In the genomic region with DNA sequence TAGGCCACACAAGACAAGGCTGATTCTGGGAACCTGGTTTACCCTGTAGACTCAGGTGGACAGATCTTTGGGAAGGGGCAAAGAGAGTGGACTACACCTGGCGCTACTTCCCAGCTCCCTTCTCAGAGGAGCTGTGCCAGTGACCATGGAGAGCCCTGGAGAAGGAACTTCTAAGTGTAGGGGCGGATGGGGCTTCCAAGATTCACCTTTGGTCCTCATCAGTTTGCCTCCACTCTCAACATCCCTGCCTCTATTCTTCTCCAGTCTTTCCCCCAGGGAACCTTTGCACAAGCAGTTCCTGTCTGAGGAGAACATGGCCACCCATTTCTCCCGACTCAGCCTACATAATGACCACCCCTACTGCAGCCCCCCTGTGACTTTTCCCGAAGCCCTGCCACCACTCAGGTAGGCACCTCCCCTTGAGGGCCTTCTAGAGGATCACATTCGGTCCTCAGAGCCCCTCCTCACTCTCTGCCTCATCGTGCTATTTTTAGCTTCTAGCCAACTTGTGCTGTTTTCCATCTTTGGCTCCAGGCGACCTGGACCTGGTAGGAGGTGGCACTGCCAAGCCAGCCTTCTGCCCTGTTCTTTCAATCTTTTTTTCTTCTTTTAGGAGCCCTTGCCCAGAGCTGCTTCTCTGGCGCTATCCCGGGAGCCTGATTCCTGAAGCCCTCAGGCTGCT, we compare ENCODE assay signal across 8 mouse cellular contexts. TPM values are rescaled to one million over a fixed set of nuclear protein-coding genes. Genes with fewer than 3 reads are reported as not detected.
DNase-seq lines count a peak whose midpoint lies in the region; ATAC-seq and TF ChIP-seq lines count a peak whose summit lies in the region.

No protein-coding gene starts in this region.

- peaks cover 9 to 16% of the 10 kb centered on the region in 2 experiments for H3K36me3 ChIP-seq in CH12.LX (replicated peaks in 1 of 2; ENCODE audit: control insufficient read depth in 1 of 2, insufficient read depth in 1 of 2, low read length in 1 of 2)
- peaks cover 14% of the 10 kb centered on the region for H3K36me3 ChIP-seq in embryonic facial prominence, embryonic 10.5 days (replicated peaks)
- peaks cover 8% of the 10 kb centered on the region; the same call in 1 of the 2 replicates for H3K36me3 ChIP-seq in liver, postnatal 0 days (replicated peaks; ENCODE audit: insufficient read depth, low read length)

- H3K4me3 ChIP-seq in CH12.LX (replicated peaks in 1 of 3; ENCODE audit: low read depth in 2 of 3, low read length in 2 of 3, poor library complexity in 1 of 3): peak overlapping the region; percentile 58 to 62 (median 59)
- H3K4me3 ChIP-seq in embryonic facial prominence, embryonic 10.5 days: peak overlapping the region; percentile 71
- peak overlapping the region; percentile 61 for H3K4me3 ChIP-seq in liver, postnatal 0 days (ENCODE audit: low read depth, low read length)

- dilution Hi-C loops in CH12.LX (cut with MboI; ENCODE audit: extremely low pct_ligation_motif_present, extremely low pct_unique_long_range_greater_than_20kb, low sequenced_read_pairs): no loop called here

- 38% methylated on average over 9 of the region's 9 CpGs for WGBS in embryonic facial prominence, embryonic 10.5 days
- WGBS in liver, postnatal 0 days (ENCODE audit: insufficient replicate concordance): 42% methylated on average over 9 of the region's 9 CpGs

- peaks cover 26% of the 10 kb centered on the region for H3K27me3 ChIP-seq in CH12.LX (replicated peaks)
- peaks cover 51% of the 10 kb centered on the region for H3K27me3 ChIP-seq in embryonic facial prominence, embryonic 10.5 days (replicated peaks; ENCODE audit: low read depth, poor library complexity, severe bottlenecking)
- H3K27me3 ChIP-seq in liver, postnatal 0 days (ENCODE audit: insufficient read depth, low read length): peaks cover 16% of the 10 kb centered on the region

- ATAC-seq in liver, postnatal 0 days: no peak

- peak overlapping the region; percentile 10; the same call in 1 of the 2 replicates for H3K9ac ChIP-seq in CH12.LX (ENCODE audit: insufficient read depth, low read depth)
- H3K9ac ChIP-seq in liver, postnatal 0 days (replicated peaks): peak overlapping the region; percentile 64

- TF ChIP-seq RAD21 in CH12.LX (IDR thresholded peaks at IDR 0.05; ENCODE audit: low read depth, low read length): no peak

- TF ChIP-seq EP300 in CH12.LX (IDR thresholded peaks at IDR 0.05; ENCODE audit: low read length): no peak
- TF ChIP-seq EP300 in liver, postnatal 0 days (IDR thresholded peaks at IDR 0.05; ENCODE audit: low read depth): no peak

- DNase-seq in 3134 (ENCODE audit: extremely low read depth, insufficient read length, low spot score): peak; percentile 57
- no peak for DNase-seq in CH12.LX (ENCODE audit: extremely low read depth)
- no peak for DNase-seq in embryonic facial prominence, embryonic 10.5 days (ENCODE audit: low spot score)
- DNase-seq in heart, postnatal 36 days: peak; percentile 26 to 47
- DNase-seq in liver, postnatal 0 days: no peak
- no peak for DNase-seq in frontal cortex, postnatal 25 days (ENCODE audit: low spot score in 2 of 2)
- no peak for DNase-seq in thymus, adult 18-20 months
- DNase-seq in embryo, embryonic 10.5 days (ENCODE audit: low spot score): no peak

- TF ChIP-seq POLR2A in CH12.LX (IDR thresholded peaks at IDR 0.05; ENCODE audit: low read depth, low read length): no peak

- no peak for TF ChIP-seq CTCF in CH12.LX (conservative IDR thresholded peaks at IDR 0.05 in 1 of 2, IDR thresholded peaks at IDR 0.05 in 1 of 2; ENCODE audit: low read depth in 2 of 2, low read length in 2 of 2)
- no peak for TF ChIP-seq CTCF in liver, postnatal 0 days (IDR thresholded peaks at IDR 0.05; ENCODE audit: low read depth)

- no peaks in the 10 kb centered on the region for H3K9me3 ChIP-seq in CH12.LX (replicated peaks; ENCODE audit: low read length)
- no peaks in the 10 kb centered on the region for H3K9me3 ChIP-seq in embryonic facial prominence, embryonic 10.5 days
- H3K9me3 ChIP-seq in liver, postnatal 0 days (ENCODE audit: low read length): no peaks in the 10 kb centered on the region

- in situ Hi-C loops in CH12.LX (cut with MboI; ENCODE audit: low pct_ligation_motif_present, low pct_unique_long_range_greater_than_20kb, low sequenced_read_pairs): loop anchor here (10.0 kb wide), 1 partner anchor 50 kb away; a partner anchor contains a TSS

- intact Hi-C loops in heart, postnatal 36 days (cut with DNase I): no loop called here

- H3K27ac ChIP-seq in CH12.LX (ENCODE audit: insufficient read depth, low read depth): no peak overlapping the region
- peak overlapping the region; percentile 92 for H3K27ac ChIP-seq in embryonic facial prominence, embryonic 10.5 days (replicated peaks)
- peak overlapping the region; percentile 55 for H3K27ac ChIP-seq in liver, postnatal 0 days (ENCODE audit: low read depth)

- H3K4me2 ChIP-seq in CH12.LX (ENCODE audit: insufficient read depth, low read depth, poor library complexity, severe bottlenecking): peak overlapping the region; percentile 55
- H3K4me2 ChIP-seq in liver, postnatal 0 days (ENCODE audit: low read depth, low read length): peak overlapping the region; percentile 83

- H3K4me1 ChIP-seq in CH12.LX (ENCODE audit: control insufficient read depth in 1 of 2, insufficient read depth in 2 of 2): peaks cover 15 to 53% of the 10 kb centered on the region in 2 experiments
- peaks cover 60% of the 10 kb centered on the region for H3K4me1 ChIP-seq in embryonic facial prominence, embryonic 10.5 days
- H3K4me1 ChIP-seq in liver, postnatal 0 days (ENCODE audit: insufficient read depth): peaks cover 35% of the 10 kb centered on the region

- H3K79me2 ChIP-seq in CH12.LX (replicated peaks; ENCODE audit: control insufficient read depth, extremely low read depth, insufficient read depth, poor library complexity, severe bottlenecking): no peaks in the 10 kb centered on the region

TF ChIP-seq in CH12.LX, 34 proteins besides CTCF, POLR2A, EP300 and RAD21 (continues in another document):
- no peak for TF ChIP-seq BHLHE40 (IDR thresholded peaks at IDR 0.05; ENCODE audit: low read depth, low read length)
- no peak for TF ChIP-seq IRF4 (IDR thresholded peaks at IDR 0.05; ENCODE audit: low read depth, low read length)
- no peak for TF ChIP-seq NELFE (IDR thresholded peaks at IDR 0.05; ENCODE audit: low read depth, low read length)
- no peak for TF ChIP-seq PAX5 (IDR thresholded peaks at IDR 0.05; ENCODE audit: low read length)
- no peak for TF ChIP-seq USF1 (IDR thresholded peaks at IDR 0.05; ENCODE audit: low read depth, low read length)
- no peak for TF ChIP-seq JUND (conservative IDR thresholded peaks at IDR 0.05; ENCODE audit: low read depth, low read length)
- no peak for TF ChIP-seq MXI1 (IDR thresholded peaks at IDR 0.05; ENCODE audit: low read depth, low read length)
- no peak for TF ChIP-seq UBTF (IDR thresholded peaks at IDR 0.05; ENCODE audit: low read depth, low read length)
- no peak for TF ChIP-seq POLR2AphosphoS2 (IDR thresholded peaks at IDR 0.05; ENCODE audit: low read depth, low read length)
- no peak for TF ChIP-seq MAFK (IDR thresholded peaks at IDR 0.05; ENCODE audit: insufficient replicate concordance, low read length)
- no peak for TF ChIP-seq KAT2A (IDR thresholded peaks at IDR 0.05; ENCODE audit: insufficient replicate concordance, low read length)
- no peak for TF ChIP-seq SIN3A (IDR thresholded peaks at IDR 0.05; ENCODE audit: low read length)
- no peak for TF ChIP-seq MAZ (IDR thresholded peaks at IDR 0.05; ENCODE audit: low read depth, low read length)
- no peak for TF ChIP-seq ZNF384 (IDR thresholded peaks at IDR 0.05; ENCODE audit: low read depth, low read length)
- no peak for TF ChIP-seq MYC (IDR thresholded peaks at IDR 0.05; ENCODE audit: low read depth, low read length)
- TF ChIP-seq SMC3 (IDR thresholded peaks at IDR 0.05; ENCODE audit: low read depth, low read length): no peak

RNA-seq across cellular contexts. Expression of a gene that starts 0.7 kb away (rescaled TPM):
- 40.1 and 41.4 TPM in 2 replicates for total RNA-seq in CH12.LX (2012; rRNA removed)
- 31.5 and 37.9 TPM in 2 replicates for total RNA-seq in CH12.LX (2014; rRNA removed)
- 34.8 and 37.4 TPM in 2 replicates for polyA plus RNA-seq in CH12.LX (2012; ENCODE audit: insufficient read length, low read depth)
- polyA plus RNA-seq in embryonic facial prominence, embryonic 10.5 days (2016; fragmentation: Nextera tagmentation; extraction: Ambion mirVana): 70.9 and 72.2 TPM in 2 replicates
- total RNA-seq in heart, postnatal 36 days (2021): 10 to 100 TPM; 11.6 to 11.7 TPM
- polyA plus RNA-seq in liver, postnatal 0 days (2015; fragmentation: Nextera tagmentation; extraction: Ambion mirVana): 8.5 and 10.3 TPM in 2 replicates

RNA-seq across cellular contexts. Expression of a gene that starts 1.0 kb away (rescaled TPM):
- total RNA-seq in CH12.LX (2012; rRNA removed) (7.3 and 8.9 TPM in 2 replicates), CH12.LX (2014; rRNA removed) (3.9 and 6.0 TPM in 2 replicates)
- polyA plus RNA-seq in CH12.LX (2012; ENCODE audit: insufficient read length, low read depth): 17.4 and 26.5 TPM in 2 replicates
- polyA plus RNA-seq in embryonic facial prominence, embryonic 10.5 days (2016; fragmentation: Nextera tagmentation; extraction: Ambion mirVana): 30.4 and 39.7 TPM in 2 replicates
- total RNA-seq in heart, postnatal 36 days (2021): 100 to 1,000 TPM; 196 to 206 TPM
- 26.6 and 28.6 TPM in 2 replicates for polyA plus RNA-seq in liver, postnatal 0 days (2015; fragmentation: Nextera tagmentation; extraction: Ambion mirVana)

RNA-seq across cellular contexts. Expression of a gene that starts 2.9 kb away (rescaled TPM):
- total RNA-seq in CH12.LX (2012; rRNA removed) (4.3 and 5.1 TPM in 2 replicates), CH12.LX (2014; rRNA removed) (1.5 and 2.3 TPM in 2 replicates)
- polyA plus RNA-seq in CH12.LX (2012; ENCODE audit: insufficient read length, low read depth): 0.64 and 1.2 TPM in 2 replicates
- 4.6 and 6.4 TPM in 2 replicates for polyA plus RNA-seq in embryonic facial prominence, embryonic 10.5 days (2016; fragmentation: Nextera tagmentation; extraction: Ambion mirVana)
- total RNA-seq in heart, postnatal 36 days (2021): 100 to 1,000 TPM in 1 of 2 experiments, 10 to 100 TPM in 1; 59.4 to 101 TPM
- polyA plus RNA-seq in liver, postnatal 0 days (2015; fragmentation: Nextera tagmentation; extraction: Ambion mirVana): 28.1 and 29.7 TPM in 2 replicates

RNA-seq across cellular contexts. Expression of a gene that starts 4.6 kb away (rescaled TPM):
- total RNA-seq in CH12.LX (2012; rRNA removed) (not detected in 2 replicates), CH12.LX (2014; rRNA removed) (not detected in 2 replicates)
- not detected in 2 replicates for polyA plus RNA-seq in CH12.LX (2012; ENCODE audit: insufficient read length, low read depth)
- 77.2 and 81.3 TPM in 2 replicates for polyA plus RNA-seq in embryonic facial prominence, embryonic 10.5 days (2016; fragmentation: Nextera tagmentation; extraction: Ambion mirVana)
- total RNA-seq in heart, postnatal 36 days (2021): not detected
- 0.94 and 1.3 TPM in 2 replicates for polyA plus RNA-seq in liver, postnatal 0 days (2015; fragmentation: Nextera tagmentation; extraction: Ambion mirVana)

RNA-seq across cellular contexts. Expression of a gene that starts 9.4 kb away (rescaled TPM):
- 0.08 TPM in 1 of 2 replicates, not detected in the other for total RNA-seq in CH12.LX (2012; rRNA removed)
- not detected in 2 replicates for total RNA-seq in CH12.LX (2014; rRNA removed)
- polyA plus RNA-seq in CH12.LX (2012; ENCODE audit: insufficient read length, low read depth): not detected in 2 replicates
- 10.5 and 13.5 TPM in 2 replicates for polyA plus RNA-seq in embryonic facial prominence, embryonic 10.5 days (2016; fragmentation: Nextera tagmentation; extraction: Ambion mirVana)
- not detected for total RNA-seq in heart, postnatal 36 days (2021)
- polyA plus RNA-seq in liver, postnatal 0 days (2015; fragmentation: Nextera tagmentation; extraction: Ambion mirVana): 0.09 and 0.12 TPM in 2 replicates

Comparison
In these comparisons a context has a peak if more than half of its experiments do, and no peak if none do; other contexts are left out.
1. DNase-seq: peak in 3134 (single experiment) and heart, postnatal 36 days (2 of 2); none in CH12.LX (single experiment), embryonic facial prominence, embryonic 10.5 days (single experiment), liver, postnatal 0 days (single experiment), frontal cortex, postnatal 25 days (0 of 2), thymus, adult 18-20 months (0 of 2) and embryo, embryonic 10.5 days (single experiment).
2. Peak in every context shown above with its lines, with median percentiles within 50 percentile points of each other: H3K4me3 ChIP-seq.